In the genomic region with DNA sequence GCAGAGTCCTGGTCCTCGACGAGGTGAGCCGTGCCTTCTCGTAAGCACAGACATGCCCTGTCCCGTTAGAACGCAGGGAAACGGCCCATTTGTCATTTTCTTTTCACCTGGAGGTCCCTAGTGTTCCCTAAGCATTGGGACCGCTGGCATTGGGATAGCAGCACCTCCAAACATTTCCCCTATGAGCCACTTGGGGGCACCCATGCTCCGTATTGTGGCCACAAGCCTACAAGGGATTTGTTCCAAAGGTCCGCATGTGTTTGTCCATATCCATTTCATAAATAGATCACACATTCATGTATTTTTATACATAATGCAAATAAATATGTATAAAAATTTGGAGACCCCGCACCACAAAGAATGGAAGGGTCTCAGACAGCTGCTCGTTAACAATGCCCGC, we compare ENCODE assay signal across 8 mouse cellular contexts. TPM values are rescaled to one million over a fixed set of nuclear protein-coding genes. Genes with fewer than 3 reads are reported as not detected.
DNase-seq lines count a peak whose midpoint lies in the region; ATAC-seq and TF ChIP-seq lines count a peak whose summit lies in the region.

No protein-coding gene starts in this region.

- H3K36me3 ChIP-seq in forebrain, postnatal 0 days (ENCODE audit: insufficient read depth) = no peaks in the 10 kb centered on the region
- no peaks in the 10 kb centered on the region for H3K36me3 ChIP-seq in limb, embryonic 10.5 days

- peak; percentile 36 to 47 for DNase-seq in urinary bladder, adult 18-20 months (ENCODE audit: low spot score in 2 of 2)
- no peak for DNase-seq in urinary bladder, postnatal 4 days (ENCODE audit: low spot score in 2 of 2)
- DNase-seq in cerebellum, adult 18-20 months = peak; percentile 65 to 72
- DNase-seq in forebrain, postnatal 0 days = peak; percentile 88
- DNase-seq in hindlimb bud, embryonic 11.5 days (ENCODE audit: extremely low spot score, low read depth, low spot score) = peak; percentile 20
- DNase-seq in limb, embryonic 10.5 days (ENCODE audit: low spot score) = peak; percentile 70
- DNase-seq in retina, embryonic 14.5 days (ENCODE audit: low spot score) = peak; percentile 88
- no peak for DNase-seq in T-cell, adult 2 months (ENCODE audit: low spot score)

- H3K27ac ChIP-seq in forebrain, postnatal 0 days (ENCODE audit: low read depth, low read length) = no peak overlapping the region
- H3K27ac ChIP-seq in limb, embryonic 10.5 days = no peak overlapping the region

- H3K9me3 ChIP-seq in forebrain, postnatal 0 days (ENCODE audit: low read length) = no peaks in the 10 kb centered on the region
- H3K9me3 ChIP-seq in limb, embryonic 10.5 days (replicated peaks) = no peaks in the 10 kb centered on the region

- ATAC-seq in forebrain, postnatal 0 days = peak; percentile 64

- H3K4me2 ChIP-seq in forebrain, postnatal 0 days (ENCODE audit: low read depth) = 0 out of 2 replicates have a peak overlapping the region, but pooled peaks have one; percentile 0

- WGBS in forebrain, postnatal 0 days = 20% methylated on average over 13 of the region's 13 CpGs
- 24% methylated on average over 13 of the region's 13 CpGs for WGBS in limb, embryonic 10.5 days

- no peak overlapping the region for H3K9ac ChIP-seq in forebrain, postnatal 0 days

- peaks cover 4% of the 10 kb centered on the region; the same call in 1 of the 2 replicates for H3K4me1 ChIP-seq in forebrain, postnatal 0 days (ENCODE audit: insufficient read depth)
- H3K4me1 ChIP-seq in limb, embryonic 10.5 days = peaks cover 15% of the 10 kb centered on the region

- TF ChIP-seq CTCF in forebrain, postnatal 0 days (IDR thresholded peaks at IDR 0.05; ENCODE audit: low read depth) = peak; percentile 88

- H3K4me3 ChIP-seq in forebrain, postnatal 0 days (ENCODE audit: low read depth, low read length) = no peak overlapping the region
- no peak overlapping the region for H3K4me3 ChIP-seq in limb, embryonic 10.5 days

- H3K27me3 ChIP-seq in forebrain, postnatal 0 days (ENCODE audit: insufficient read depth, low read length) = no peaks in the 10 kb centered on the region
- peaks cover 26% of the 10 kb centered on the region for H3K27me3 ChIP-seq in limb, embryonic 10.5 days (ENCODE audit: low read depth, poor library complexity, severe bottlenecking)

RNA-seq across cellular contexts. Expression of a gene that starts 35.0 kb away (rescaled TPM):
- 0.46 and 1.0 TPM in 2 replicates for total RNA-seq in forebrain, postnatal 0 days (2014; rRNA removed)
- polyA plus RNA-seq in forebrain, postnatal 0 days (2015; fragmentation: Nextera tagmentation; extraction: Ambion mirVana) = 0.19 and 0.22 TPM in 2 replicates
- 0.06 TPM in 1 of 2 replicates, not detected in the other for polyA plus RNA-seq in limb, embryonic 10.5 days (2016; fragmentation: Nextera tagmentation; extraction: Ambion mirVana)

RNA-seq across cellular contexts. Expression of a gene that starts 41.7 kb away (rescaled TPM):
- 258 and 312 TPM in 2 replicates for total RNA-seq in forebrain, postnatal 0 days (2014; rRNA removed)
- 330 and 336 TPM in 2 replicates for polyA plus RNA-seq in forebrain, postnatal 0 days (2015; fragmentation: Nextera tagmentation; extraction: Ambion mirVana)
- polyA plus RNA-seq in limb, embryonic 10.5 days (2016; fragmentation: Nextera tagmentation; extraction: Ambion mirVana) = 933 and 1,138 TPM in 2 replicates

RNA-seq across cellular contexts. Expression of a gene that starts 53.2 kb away (rescaled TPM):
- 17.4 and 18.5 TPM in 2 replicates for total RNA-seq in forebrain, postnatal 0 days (2014; rRNA removed)
- polyA plus RNA-seq in forebrain, postnatal 0 days (2015; fragmentation: Nextera tagmentation; extraction: Ambion mirVana) = 9.4 and 12.5 TPM in 2 replicates
- 17.5 and 26.2 TPM in 2 replicates for polyA plus RNA-seq in limb, embryonic 10.5 days (2016; fragmentation: Nextera tagmentation; extraction: Ambion mirVana)

Comparison
In these comparisons a context has a peak if more than half of its experiments do, and no peak if none do; other contexts are left out.
1. DNase-seq: peak in urinary bladder, adult 18-20 months (2 of 2), cerebellum, adult 18-20 months (2 of 2), forebrain, postnatal 0 days (single experiment), hindlimb bud, embryonic 11.5 days (single experiment), limb, embryonic 10.5 days (single experiment) and retina, embryonic 14.5 days (single experiment); none in urinary bladder, postnatal 4 days (0 of 2) and T-cell, adult 2 months (single experiment).